Comparison of ENCODE assay signal across 9 mouse cellular contexts in genomic region chr19:10033211-10033973, GRCm38 (mm10). TPM values are rescaled to one million over a fixed set of nuclear protein-coding genes. Genes with fewer than 3 reads are reported as not detected.
DNase-seq lines count a peak whose midpoint lies in the region; ATAC-seq and TF ChIP-seq lines count a peak whose summit lies in the region.
"Had no signal": no experiment of that assay in that cellular context is flagged by ENCODE, and none has a peak within 500 bp of the region (broad histone marks: within the 10 kb centered on the region; RNA-seq: fewer than 3 reads in every experiment).

No protein-coding gene starts in this region.

- H3K4me1 ChIP-seq in bone marrow, adult 2 months (ENCODE audit: control insufficient read depth, insufficient read depth, low read length) = no peaks in the 10 kb centered on the region
- 0 out of 2 replicates have a peak, but pooled peaks cover 2% of the 10 kb centered on the region for H3K4me1 ChIP-seq in hindbrain, embryonic 15.5 days (replicated peaks)
- peaks cover 19% of the 10 kb centered on the region for H3K4me1 ChIP-seq in midbrain, embryonic 10.5 days

- ATAC-seq in erythroblast, adult 5-6 weeks (replicated peaks; ENCODE audit: low FRiP score, poor library complexity, severe bottlenecking) = peak; percentile 56
- ATAC-seq in hindbrain, embryonic 15.5 days (ENCODE audit: low FRiP score, low read depth) = peak; percentile 47; the same call in 1 of the 2 replicates

- H3K4me3 ChIP-seq in bone marrow, adult 2 months (replicated peaks; ENCODE audit: control insufficient read depth, low read depth, low read length) = no peak overlapping the region
- no peak overlapping the region for H3K4me3 ChIP-seq in hindbrain, embryonic 15.5 days
- H3K4me3 ChIP-seq in midbrain, embryonic 10.5 days = no peak overlapping the region
- H3K4me3 ChIP-seq: heart, embryonic 15.5 days had no signal

- H3K4me2 ChIP-seq in hindbrain, embryonic 15.5 days = no peak overlapping the region
- H3K4me2 ChIP-seq: heart, embryonic 15.5 days had no signal

- no peak overlapping the region for H3K9ac ChIP-seq in hindbrain, embryonic 15.5 days
- H3K9ac ChIP-seq: heart, embryonic 15.5 days had no signal

- no peaks in the 10 kb centered on the region for H3K27me3 ChIP-seq in hindbrain, embryonic 15.5 days
- peaks cover 6% of the 10 kb centered on the region; the same call in 1 of the 2 replicates for H3K27me3 ChIP-seq in midbrain, embryonic 10.5 days (ENCODE audit: low read depth, poor library complexity, severe bottlenecking)
- H3K27me3 ChIP-seq: heart, embryonic 15.5 days had no signal

- 50% methylated on average over 8 of the region's 8 CpGs for WGBS in bone marrow, adult 2 months
- 37% methylated on average over 8 of the region's 8 CpGs for WGBS in hindbrain, embryonic 15.5 days
- 39% methylated on average over 8 of the region's 8 CpGs for WGBS in midbrain, embryonic 10.5 days

- peak; percentile 89 for TF ChIP-seq CTCF in bone marrow, adult 2 months (IDR thresholded peaks at IDR 0.05; ENCODE audit: control insufficient read depth, insufficient read depth, low read length)

- H3K9me3 ChIP-seq in hindbrain, embryonic 15.5 days = no peaks in the 10 kb centered on the region
- no peaks in the 10 kb centered on the region for H3K9me3 ChIP-seq in midbrain, embryonic 10.5 days (replicated peaks)
- H3K9me3 ChIP-seq: heart, embryonic 15.5 days had no signal

- no peak overlapping the region for H3K27ac ChIP-seq in bone marrow, adult 2 months (ENCODE audit: control insufficient read depth, insufficient read depth, low read depth, low read length, poor library complexity)
- no peak overlapping the region for H3K27ac ChIP-seq in hindbrain, embryonic 15.5 days (replicated peaks)
- H3K27ac ChIP-seq in midbrain, embryonic 10.5 days (replicated peaks) = 0 out of 2 replicates have a peak overlapping the region, but pooled peaks have one; percentile 72
- H3K27ac ChIP-seq: heart, embryonic 15.5 days had no signal

- no peak for TF ChIP-seq POLR2A in bone marrow, adult 2 months (IDR thresholded peaks at IDR 0.05; ENCODE audit: borderline replicate concordance, control insufficient read depth, low read depth, low read length)

- H3K36me3 ChIP-seq in hindbrain, embryonic 15.5 days = no peaks in the 10 kb centered on the region
- H3K36me3 ChIP-seq in midbrain, embryonic 10.5 days = peaks cover under 1% of the 10 kb centered on the region; the same call in 1 of the 2 replicates

- intact Hi-C loops in left cerebral cortex, postnatal 4 days (cut with DNase I) = loop anchor here (5.0 kb wide), 1 partner anchor 111 kb away; no protein-coding TSS in a partner anchor

- peak; percentile 67 for DNase-seq in adrenal gland, adult 2 months
- no peak for DNase-seq in adrenal gland, postnatal 4 days (ENCODE audit: low spot score in 2 of 2)
- DNase-seq in left cerebral cortex, postnatal 4 days = peak; percentile 52
- DNase-seq in midbrain, embryonic 10.5 days (ENCODE audit: low spot score) = peak; percentile 68
- peak; percentile 51 to 62 for DNase-seq in spleen, postnatal 36 days (ENCODE audit: low spot score in 2 of 2)

RNA-seq across cellular contexts. Expression of gene Fads3, which starts 8.0 kb away (rescaled TPM):
- 10 to 100 TPM; 13.3 to 17.6 TPM for total RNA-seq in adrenal gland, adult 2 months (2021)
- 57.7 and 61.3 TPM in 2 replicates for polyA plus RNA-seq in adrenal gland, adult 2 months (2012; rRNA removed)
- total RNA-seq in adrenal gland, postnatal 4 days (2021) = 10 to 100 TPM; 12.2 to 19.3 TPM
- polyA plus RNA-seq in bone marrow, adult 2 months (2011; ENCODE audit: insufficient read depth, insufficient read length, low replicate concordance, missing spikeins) = 6.6 and 12.5 TPM in 2 replicates
- 1.7 and 12.1 TPM in 2 replicates for total RNA-seq in erythroblast, adult 5-6 weeks (2015; ENCODE audit: low replicate concordance)
- total RNA-seq in erythroblast, adult 5-6 weeks (2017; ENCODE audit: low replicate concordance) = 9.3 and 18.5 TPM in 2 replicates
- 31.4 and 32.8 TPM in 2 replicates for polyA plus RNA-seq in hindbrain, embryonic 15.5 days (2015; fragmentation: Nextera tagmentation; extraction: Ambion mirVana)
- total RNA-seq in left cerebral cortex, postnatal 4 days (2021) = 10 to 100 TPM; 52.8 to 60.4 TPM
- polyA plus RNA-seq in midbrain, embryonic 10.5 days (2016; fragmentation: Nextera tagmentation; extraction: Ambion mirVana) = 5.5 and 5.8 TPM in 2 replicates

RNA-seq across cellular contexts. Expression of gene Rab3il1, which starts 31.9 kb away (rescaled TPM):
- 10 to 100 TPM in 1 of 2 experiments, 1 to 10 TPM in 1; 4.1 to 10.3 TPM for total RNA-seq in adrenal gland, adult 2 months (2021)
- 9.1 and 9.4 TPM in 2 replicates for polyA plus RNA-seq in adrenal gland, adult 2 months (2012; rRNA removed)
- total RNA-seq in adrenal gland, postnatal 4 days (2021) = 10 to 100 TPM; 21.8 to 23.9 TPM
- polyA plus RNA-seq in bone marrow, adult 2 months (2011; ENCODE audit: insufficient read depth, insufficient read length, low replicate concordance, missing spikeins) = 89.7 and 115 TPM in 2 replicates
- total RNA-seq in erythroblast, adult 5-6 weeks (2015; ENCODE audit: low replicate concordance) = 263 and 307 TPM in 2 replicates
- total RNA-seq in erythroblast, adult 5-6 weeks (2017; ENCODE audit: low replicate concordance) = 530 and 535 TPM in 2 replicates
- polyA plus RNA-seq in hindbrain, embryonic 15.5 days (2015; fragmentation: Nextera tagmentation; extraction: Ambion mirVana) = 20.7 and 22.3 TPM in 2 replicates
- total RNA-seq in left cerebral cortex, postnatal 4 days (2021) = 10 to 100 TPM; 12.9 to 14.9 TPM
- polyA plus RNA-seq in midbrain, embryonic 10.5 days (2016; fragmentation: Nextera tagmentation; extraction: Ambion mirVana) = 34.6 and 35.6 TPM in 2 replicates

RNA-seq across cellular contexts. Expression of gene Best1, which starts 32.0 kb away (rescaled TPM):
- total RNA-seq in adrenal gland, adult 2 months (2021) = under 1 TPM; 0.17 to 0.62 TPM
- polyA plus RNA-seq in adrenal gland, adult 2 months (2012; rRNA removed) = 0.16 and 0.46 TPM in 2 replicates
- total RNA-seq in adrenal gland, postnatal 4 days (2021) = 1 to 10 TPM in 1 of 2 experiments, under 1 TPM in 1; 0.71 to 2.2 TPM
- polyA plus RNA-seq in bone marrow, adult 2 months (2011; ENCODE audit: insufficient read depth, insufficient read length, low replicate concordance, missing spikeins) = not detected in 2 replicates
- total RNA-seq in erythroblast, adult 5-6 weeks (2015; ENCODE audit: low replicate concordance) = not detected in 2 replicates
- total RNA-seq in erythroblast, adult 5-6 weeks (2017; ENCODE audit: low replicate concordance) = not detected in 2 replicates
- 2.3 TPM in 2 replicates for polyA plus RNA-seq in hindbrain, embryonic 15.5 days (2015; fragmentation: Nextera tagmentation; extraction: Ambion mirVana)
- 1 to 10 TPM; 1.7 to 2.1 TPM for total RNA-seq in left cerebral cortex, postnatal 4 days (2021)
- 1.4 and 2.0 TPM in 2 replicates for polyA plus RNA-seq in midbrain, embryonic 10.5 days (2016; fragmentation: Nextera tagmentation; extraction: Ambion mirVana)

RNA-seq across cellular contexts. Expression of gene Fth1, which starts 53.0 kb away (rescaled TPM):
- 1,000 to 10,000 TPM; 3,718 to 3,915 TPM for total RNA-seq in adrenal gland, adult 2 months (2021)
- 39,639 and 47,224 TPM in 2 replicates for polyA plus RNA-seq in adrenal gland, adult 2 months (2012; rRNA removed)
- total RNA-seq in adrenal gland, postnatal 4 days (2021) = 1,000 to 10,000 TPM; 1,555 to 1,573 TPM
- 1,509 and 1,706 TPM in 2 replicates for polyA plus RNA-seq in bone marrow, adult 2 months (2011; ENCODE audit: insufficient read depth, insufficient read length, low replicate concordance, missing spikeins)
- total RNA-seq in erythroblast, adult 5-6 weeks (2015; ENCODE audit: low replicate concordance) = 939 and 1,145 TPM in 2 replicates
- 1,067 and 1,257 TPM in 2 replicates for total RNA-seq in erythroblast, adult 5-6 weeks (2017; ENCODE audit: low replicate concordance)
- 1,700 and 1,726 TPM in 2 replicates for polyA plus RNA-seq in hindbrain, embryonic 15.5 days (2015; fragmentation: Nextera tagmentation; extraction: Ambion mirVana)
- total RNA-seq in left cerebral cortex, postnatal 4 days (2021) = 1,000 to 10,000 TPM; 1,213 to 1,248 TPM
- polyA plus RNA-seq in midbrain, embryonic 10.5 days (2016; fragmentation: Nextera tagmentation; extraction: Ambion mirVana) = 1,350 and 1,398 TPM in 2 replicates

Comparison
In these comparisons a context has a peak if more than half of its experiments do, and no peak if none do; other contexts are left out.
1. DNase-seq: peak in adrenal gland, adult 2 months (single experiment), left cerebral cortex, postnatal 4 days (single experiment), midbrain, embryonic 10.5 days (single experiment) and spleen, postnatal 36 days (2 of 2); none in adrenal gland, postnatal 4 days (0 of 2).
2. RNA of gene Rab3il1, which starts 31.9 kb away (total RNA-seq): 263 to 535 TPM in erythroblast, adult 5-6 weeks; 21.8 to 23.9 TPM in adrenal gland, postnatal 4 days, 12.9 to 14.9 TPM in left cerebral cortex, postnatal 4 days and 4.1 to 10.3 TPM in adrenal gland, adult 2 months; every median in the first group is over 10 times any median in the second.